Mouse (Mus musculus): ENCODE measurements around the gene Sumf2. TPM values are rescaled to one million over a fixed set of nuclear protein-coding genes. Genes with fewer than 3 reads are reported as not detected.
"Not testable (repeated sequence)": the region's sequence is repeated elsewhere in the genome, so short reads cannot be mapped to it uniquely, and the experiment has no call there.

The Sumf2 gene
- polyA plus RNA-seq, 1 experiment from 2014 or later = 29.1 TPM

GRCm38 (mm10) chr5:129871238-129871637 is 24.5 kb downstream of the Sumf2 start:
- no peaks in the 10 kb centered on the region for H3K4me1 ChIP-seq (replicated peaks; ENCODE audit: control insufficient read depth, insufficient read depth, low read length)
- no peaks in the 10 kb centered on the region for H3K36me3 ChIP-seq (replicated peaks; ENCODE audit: control insufficient read depth, insufficient read depth)
- H3K4me3 ChIP-seq (replicated peaks; ENCODE audit: low read length) = no peak overlapping the region
- H3K27me3 ChIP-seq (ENCODE audit: control insufficient read depth, insufficient read depth, low read length) = no peaks in the 10 kb centered on the region
- H3K9ac ChIP-seq = no peak overlapping the region
- H3K4me2 ChIP-seq (replicated peaks) = no peak overlapping the region
- ATAC-seq (ENCODE audit: low FRiP score) (no peak), DNase-seq (ENCODE audit: low spot score) (no peak)
- WGBS = 83% methylated on average over 2 of the region's 2 CpGs
- no peaks in the 10 kb centered on the region for H3K9me3 ChIP-seq (ENCODE audit: control insufficient read depth, low read length)
- H3K27ac ChIP-seq = no peak overlapping the region

DNA sequence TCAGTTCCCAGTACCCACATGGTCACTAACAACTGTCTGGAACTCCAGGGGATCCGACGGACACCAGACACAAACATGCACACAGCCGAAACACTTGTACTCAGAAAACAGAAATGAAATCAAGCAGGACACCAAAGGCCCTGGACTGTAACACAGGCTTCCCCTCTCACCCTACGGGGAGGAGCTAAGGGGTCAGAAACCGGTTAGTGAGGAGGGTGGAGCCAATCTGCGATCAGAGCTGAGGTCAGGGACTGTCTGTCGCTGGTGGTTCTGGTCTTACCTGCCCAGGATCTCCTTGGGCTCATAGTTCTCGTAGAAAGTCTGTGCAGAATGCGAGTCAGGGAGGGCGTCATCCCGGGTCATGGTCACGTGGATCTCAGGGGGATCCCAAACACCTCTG is 27.2 kb downstream of the Sumf2 start:
- WGBS = 85% methylated on average over 12 of the region's 12 CpGs
- Histone ChIP-seq H3K27ac (no peak overlapping the region), H3K4me1 (replicated peaks; ENCODE audit: control insufficient read depth, insufficient read depth, low read length) (no peaks in the 10 kb centered on the region), H3K4me2 (replicated peaks) (no peak overlapping the region), H3K27me3 (ENCODE audit: control insufficient read depth, insufficient read depth, low read length) (no peaks in the 10 kb centered on the region), H3K4me3 (replicated peaks; ENCODE audit: low read length) (no peak overlapping the region), H3K36me3 (replicated peaks; ENCODE audit: control insufficient read depth, insufficient read depth) (no peaks in the 10 kb centered on the region), H3K9me3 (ENCODE audit: control insufficient read depth, low read length) (no peaks in the 10 kb centered on the region), H3K9ac (no peak overlapping the region)
- DNase-seq (ENCODE audit: low spot score) = no peak
- ATAC-seq (ENCODE audit: low FRiP score) = no peak

DNA sequence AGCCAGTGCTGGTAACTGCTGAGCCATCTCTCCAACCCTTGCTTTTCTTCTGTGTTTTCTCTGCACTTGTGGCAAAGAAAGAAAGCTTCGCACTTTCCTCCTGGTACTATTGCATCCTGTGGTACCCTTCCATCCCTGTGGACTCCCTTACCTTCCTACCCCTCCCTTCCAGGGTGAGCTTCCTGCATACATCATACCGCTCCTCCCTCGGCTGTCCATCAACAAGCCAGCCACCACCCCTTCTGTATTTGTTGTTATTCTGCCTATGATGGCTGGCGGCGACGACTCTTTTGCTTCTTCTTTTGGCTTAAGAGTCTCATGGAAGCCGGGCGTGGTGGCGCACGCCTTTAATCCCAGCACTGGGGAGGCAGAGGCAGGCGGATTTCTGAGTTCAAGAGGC is 28.3 kb downstream of the Sumf2 start:
- no peak overlapping the region for H3K4me2 ChIP-seq (replicated peaks)
- DNase-seq (ENCODE audit: low spot score) (no peak), ATAC-seq (ENCODE audit: low FRiP score) (no peak)
- no peaks in the 10 kb centered on the region for H3K9me3 ChIP-seq (ENCODE audit: control insufficient read depth, low read length)
- no peak overlapping the region for H3K9ac ChIP-seq
- H3K4me1 ChIP-seq (replicated peaks; ENCODE audit: control insufficient read depth, insufficient read depth, low read length) = no peaks in the 10 kb centered on the region
- peaks cover 8% of the 10 kb centered on the region for H3K36me3 ChIP-seq (replicated peaks; ENCODE audit: control insufficient read depth, insufficient read depth)
- H3K4me3 ChIP-seq (replicated peaks; ENCODE audit: low read length) = no peak overlapping the region
- H3K27ac ChIP-seq = no peak overlapping the region
- no peaks in the 10 kb centered on the region for H3K27me3 ChIP-seq (ENCODE audit: control insufficient read depth, insufficient read depth, low read length)
- 83% methylated on average over 11 of the region's 11 CpGs for WGBS

DNA sequence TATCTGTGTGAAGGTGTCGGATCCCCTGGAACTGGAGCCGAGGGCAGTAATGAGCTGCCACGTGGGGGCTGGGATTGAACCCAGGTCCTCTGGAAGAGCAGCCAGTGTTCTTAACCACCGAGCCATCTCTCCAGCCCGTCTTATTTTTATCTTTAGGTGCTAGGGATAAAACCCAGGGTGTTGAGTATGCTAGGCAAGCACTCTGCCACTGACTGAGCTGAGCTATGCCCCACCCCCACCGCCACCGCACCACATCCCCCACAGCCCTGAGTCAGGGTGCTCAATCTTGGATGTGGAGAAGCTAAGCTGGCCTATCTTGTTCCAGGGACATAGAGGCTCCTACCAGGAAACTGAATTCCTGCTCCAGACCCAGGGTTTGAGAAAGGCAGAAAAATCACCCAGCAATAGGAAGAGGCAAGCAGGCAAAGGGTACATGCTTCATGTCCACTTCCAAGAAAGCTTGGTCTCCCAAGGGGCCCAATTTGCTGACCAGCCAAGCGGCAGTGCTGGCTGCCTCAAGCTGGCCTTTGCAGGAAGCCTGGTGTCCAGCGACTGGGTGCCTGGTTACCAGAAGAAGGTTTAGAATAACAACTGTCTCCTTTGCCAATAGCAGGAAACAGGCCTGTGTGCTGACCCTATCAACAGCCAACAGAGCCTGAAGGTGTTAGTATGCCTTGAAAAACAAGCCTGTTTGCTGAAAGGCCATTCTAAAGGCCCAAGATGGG is 31.1 kb downstream of the Sumf2 start:
- DNase-seq (ENCODE audit: low spot score) = no peak
- Histone ChIP-seq H3K9ac (no peak overlapping the region), H3K9me3 (ENCODE audit: control insufficient read depth, low read length) (no peaks in the 10 kb centered on the region), H3K4me1 (replicated peaks; ENCODE audit: control insufficient read depth, insufficient read depth, low read length) (no peaks in the 10 kb centered on the region), H3K27me3 (ENCODE audit: control insufficient read depth, insufficient read depth, low read length) (no peaks in the 10 kb centered on the region), H3K27ac (no peak overlapping the region), H3K4me2 (replicated peaks) (no peak overlapping the region), H3K36me3 (replicated peaks; ENCODE audit: control insufficient read depth, insufficient read depth) (peaks cover 33% of the 10 kb centered on the region), H3K4me3 (replicated peaks; ENCODE audit: low read length) (no peak overlapping the region)
- no peak for ATAC-seq (ENCODE audit: low FRiP score)
- 80% methylated on average over 9 of the region's 9 CpGs for WGBS

DNA sequence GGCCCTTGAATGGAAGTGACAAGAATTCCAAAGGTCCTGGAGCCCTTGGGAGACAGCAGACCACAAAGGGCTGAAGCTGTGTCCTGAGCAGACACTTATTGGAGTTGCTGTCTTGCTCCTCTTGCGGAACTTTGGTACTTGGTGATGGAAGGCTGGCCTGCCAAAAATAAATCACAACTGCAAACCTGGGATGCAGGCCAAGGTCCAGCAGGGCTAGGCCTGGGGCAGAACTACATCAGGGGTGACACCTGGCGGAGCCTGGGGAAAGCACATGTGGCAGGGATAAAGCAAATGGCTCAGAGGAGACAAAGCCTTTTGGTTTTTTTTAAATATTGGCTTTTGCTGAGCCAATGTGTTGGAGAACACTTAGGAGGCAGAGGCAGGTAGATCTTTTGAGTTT is 32.2 kb downstream of the Sumf2 start:
- H3K4me1 ChIP-seq (replicated peaks; ENCODE audit: control insufficient read depth, insufficient read depth, low read length) = no peaks in the 10 kb centered on the region
- H3K9ac ChIP-seq = no peak overlapping the region
- no peak overlapping the region for H3K4me2 ChIP-seq (replicated peaks)
- no peaks in the 10 kb centered on the region for H3K9me3 ChIP-seq (ENCODE audit: control insufficient read depth, low read length)
- no peak for ATAC-seq (ENCODE audit: low FRiP score)
- no peak overlapping the region for H3K27ac ChIP-seq
- H3K27me3 ChIP-seq (ENCODE audit: control insufficient read depth, insufficient read depth, low read length) = no peaks in the 10 kb centered on the region
- 66% methylated on average over 2 of the region's 2 CpGs for WGBS
- no peak overlapping the region for H3K4me3 ChIP-seq (replicated peaks; ENCODE audit: low read length)
- peak; percentile 39 for DNase-seq (ENCODE audit: low spot score)
- H3K36me3 ChIP-seq (replicated peaks; ENCODE audit: control insufficient read depth, insufficient read depth) = peaks cover 40% of the 10 kb centered on the region

GRCm38 (mm10) chr5:129879888-129880287 is 33.1 kb downstream of the Sumf2 start:
- H3K36me3 ChIP-seq (replicated peaks; ENCODE audit: control insufficient read depth, insufficient read depth) = peaks cover 49% of the 10 kb centered on the region
- no peak for ATAC-seq (ENCODE audit: low FRiP score)
- H3K4me2 ChIP-seq (replicated peaks) = no peak overlapping the region
- no peaks in the 10 kb centered on the region for H3K9me3 ChIP-seq (ENCODE audit: control insufficient read depth, low read length)
- no peak overlapping the region for H3K9ac ChIP-seq
- WGBS = 84% methylated on average over 3 of the region's 3 CpGs
- no peak overlapping the region for H3K4me3 ChIP-seq (replicated peaks; ENCODE audit: low read length)
- no peaks in the 10 kb centered on the region for H3K27me3 ChIP-seq (ENCODE audit: control insufficient read depth, insufficient read depth, low read length)
- H3K4me1 ChIP-seq (replicated peaks; ENCODE audit: control insufficient read depth, insufficient read depth, low read length) = no peaks in the 10 kb centered on the region; the same call in 1 of the 2 replicates
- H3K27ac ChIP-seq = no peak overlapping the region
- DNase-seq (ENCODE audit: low spot score) = no peak

GRCm38 (mm10) chr5:129886271-129886670 is 39.5 kb downstream of the Sumf2 start:
- H3K27me3 ChIP-seq (ENCODE audit: control insufficient read depth, insufficient read depth, low read length) = no peaks in the 10 kb centered on the region
- ATAC-seq (ENCODE audit: low FRiP score) = no peak
- WGBS = 43% methylated on average over 10 of the region's 10 CpGs
- H3K4me3 ChIP-seq (replicated peaks; ENCODE audit: low read length) = peak overlapping the region; percentile 97
- peak overlapping the region; percentile 90 for H3K9ac ChIP-seq
- no peaks in the 10 kb centered on the region for H3K9me3 ChIP-seq (ENCODE audit: control insufficient read depth, low read length)
- H3K27ac ChIP-seq = peak overlapping the region; percentile 93
- H3K36me3 ChIP-seq (replicated peaks; ENCODE audit: control insufficient read depth, insufficient read depth) = peaks cover 35% of the 10 kb centered on the region
- peaks cover 13% of the 10 kb centered on the region for H3K4me1 ChIP-seq (replicated peaks; ENCODE audit: control insufficient read depth, insufficient read depth, low read length)
- peak overlapping the region; percentile 86 for H3K4me2 ChIP-seq (replicated peaks)
- peak; percentile 35 for DNase-seq (ENCODE audit: low spot score)

DNA sequence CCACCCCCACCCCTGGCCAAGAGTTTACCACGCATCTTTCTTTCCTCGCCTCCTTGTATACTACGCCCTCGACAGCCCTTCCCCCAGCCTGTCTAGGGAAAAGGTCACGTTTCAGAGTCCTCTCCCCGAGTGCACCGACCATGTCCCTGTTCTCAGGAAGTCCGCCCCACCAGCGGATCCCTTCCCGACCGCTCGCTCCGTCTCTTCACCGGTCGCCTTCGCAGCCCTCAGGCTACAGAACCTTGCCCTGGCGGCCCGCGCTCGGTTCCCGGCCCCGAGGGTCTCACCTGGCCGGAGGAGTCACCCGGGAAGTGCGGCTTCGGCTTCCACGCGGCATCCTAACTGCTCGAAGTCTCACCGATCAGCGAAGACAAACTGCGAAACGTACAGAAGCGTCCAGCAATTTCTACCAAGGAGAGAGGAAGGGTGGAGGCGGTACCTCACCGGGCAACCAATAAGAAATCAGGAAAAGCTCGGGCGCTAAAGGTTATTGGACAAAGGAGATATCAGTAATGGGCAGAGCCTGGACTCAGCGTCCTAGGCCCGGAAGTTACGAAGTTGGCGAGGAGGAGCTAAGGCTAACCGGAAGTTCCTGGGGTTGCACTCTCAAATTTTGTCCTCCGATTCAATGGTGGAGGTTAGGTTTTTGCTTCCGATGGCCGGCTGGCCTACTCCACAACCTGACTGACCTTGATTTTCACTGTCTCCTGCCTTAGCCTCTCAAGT is 40.3 kb downstream of the Sumf2 start, which contains the start of gene Chchd2:
Chchd2 (minus strand) TSS at position 560 of the 726 bp plus-strand sequence.
- Histone ChIP-seq H3K36me3 (replicated peaks; ENCODE audit: control insufficient read depth, insufficient read depth) (peaks cover 27% of the 10 kb centered on the region), H3K9ac (peak within 1 kb of the TSS; percentile 90), H3K4me1 (replicated peaks; ENCODE audit: control insufficient read depth, insufficient read depth, low read length) (peaks cover 13% of the 10 kb centered on the region), H3K9me3 (ENCODE audit: control insufficient read depth, low read length) (no peaks in the 10 kb centered on the region), H3K4me3 (replicated peaks; ENCODE audit: low read length) (peak within 1 kb of the TSS; percentile 97), H3K4me2 (replicated peaks) (peak within 1 kb of the TSS; percentile 86), H3K27ac (peak within 1 kb of the TSS; percentile 93), H3K27me3 (ENCODE audit: control insufficient read depth, insufficient read depth, low read length) (no peaks in the 10 kb centered on the region)
- ATAC-seq (ENCODE audit: low FRiP score) (peak; percentile 99), DNase-seq (ENCODE audit: low spot score) (peak; percentile 99)
- under 1% methylated on average over 46 of the region's 46 CpGs for WGBS

DNA sequence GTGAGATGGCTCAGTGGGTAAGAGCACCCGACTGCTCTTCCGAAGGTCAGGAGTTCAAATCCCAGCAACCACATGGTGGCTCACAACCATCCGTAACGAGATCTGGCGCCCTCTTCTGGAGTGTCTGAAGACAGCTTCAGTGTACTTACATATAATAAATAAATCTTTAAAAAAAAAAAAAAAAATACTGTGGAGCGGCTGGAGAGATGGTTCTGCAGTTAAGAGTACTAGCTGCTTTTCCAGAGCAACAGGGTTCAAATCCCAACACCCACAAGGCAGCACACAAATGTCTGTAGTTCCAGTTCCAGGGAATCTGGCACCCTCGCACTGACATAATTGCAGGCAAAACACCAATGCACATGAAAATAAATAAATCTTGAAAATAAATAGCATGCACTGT is 43.6 kb downstream of the Sumf2 start:
- not testable (repeated sequence) for DNase-seq (ENCODE audit: low spot score); H3K4me3 ChIP-seq (replicated peaks; ENCODE audit: low read length); H3K36me3 ChIP-seq (replicated peaks; ENCODE audit: control insufficient read depth, insufficient read depth); H3K4me2 ChIP-seq (replicated peaks); H3K27me3 ChIP-seq (ENCODE audit: control insufficient read depth, insufficient read depth, low read length); H3K4me1 ChIP-seq (replicated peaks; ENCODE audit: control insufficient read depth, insufficient read depth, low read length); H3K9ac ChIP-seq; H3K9me3 ChIP-seq (ENCODE audit: control insufficient read depth, low read length); H3K27ac ChIP-seq; ATAC-seq (ENCODE audit: low FRiP score)
- 90% methylated on average over 4 of the region's 7 CpGs for WGBS
